Mouse (Mus musculus) thymus, postnatal 36 days (tissue): ENCODE data around the gene Mllt10.

Experiments used
- DNase-seq, 2 experiments: peaks; one replicate each; pipeline ENCODE4 v3.0.0; 2022; ENCODE audit warnings: mixed read lengths in 2 of 2

Gene Mllt10

GRCm38 (mm10) chr2:18055016-18055928 is at the start of gene Mllt10:
Gene Mllt10 (plus strand): TSS chr2:18055237.
- DNase-seq, result no peak

- no peak for DNase-seq
These were observed 43.8 kb upstream of the Mllt10 start for GRCm38 (mm10) chr2:18011226-18011625.

GRCm38 (mm10) chr2:18012866-18013265 is 42.2 kb upstream of the Mllt10 start:
- DNase-seq, result no peak

- DNase-seq, result no peak
These were observed 39.5 kb upstream of the Mllt10 start for GRCm38 (mm10) chr2:18015581-18015980.

GRCm38 (mm10) chr2:18016639-18017038 is 38.4 kb upstream of the Mllt10 start:
- no peak for DNase-seq

GRCm38 (mm10) chr2:18017321-18017720 is 37.7 kb upstream of the Mllt10 start:
- no peak for DNase-seq

GRCm38 (mm10) chr2:18019122-18019521 is 35.9 kb upstream of the Mllt10 start:
- DNase-seq, result no peak

GRCm38 (mm10) chr2:18022886-18023285 is 32.2 kb upstream of the Mllt10 start:
- no peak for DNase-seq

GRCm38 (mm10) chr2:18025116-18025515 is 29.9 kb upstream of the Mllt10 start:
- DNase-seq, result no peak

GRCm38 (mm10) chr2:18025781-18026115 is 29.3 kb upstream of the Mllt10 start:
- no peak for DNase-seq

GRCm38 (mm10) chr2:18026116-18026947 is 28.7 kb upstream of the Mllt10 start:
- DNase-seq, result peak; percentile 29 to 41

- peak; percentile 91 for DNase-seq
These were observed 27.4 kb upstream of the Mllt10 start for GRCm38 (mm10) chr2:18027448-18028139.

GRCm38 (mm10) chr2:18028140-18029021 is 26.7 kb upstream of the Mllt10 start:
- peak; percentile 67 to 68 for DNase-seq

- no peak for DNase-seq
These were observed 25.4 kb upstream of the Mllt10 start for GRCm38 (mm10) chr2:18029656-18030055.

GRCm38 (mm10) chr2:18030581-18030980 is 24.5 kb upstream of the Mllt10 start:
- no peak for DNase-seq

GRCm38 (mm10) chr2:18031271-18031821 is 23.7 kb upstream of the Mllt10 start:
- DNase-seq, result peak in 1 of 2 experiments; percentile 4

GRCm38 (mm10) chr2:18031831-18032537 is 23.1 kb upstream of the Mllt10 start:
- DNase-seq, result peak; percentile 4 to 10

- no peak for DNase-seq
These were observed 22.5 kb upstream of the Mllt10 start for GRCm38 (mm10) chr2:18032538-18032895.

GRCm38 (mm10) chr2:18033166-18034108 is 21.6 kb upstream of the Mllt10 start:
- DNase-seq, result no peak
